Mouse (Mus musculus) mammary gland, adult 2 months (tissue): Measurements from ENCODE around the gene Peli2. TPM values are rescaled to one million over a fixed set of nuclear protein-coding genes. Genes with fewer than 3 reads are reported as not detected.

Experiments used
- polyA plus RNA-seq: library from polyadenylated mRNA; depleted of rRNA; stranded (reverse); fragments of >200 nt; gene quantifications from 2 replicates; pipeline ENCODE4 v1.2.3, GENCODE M21; 2012; ENCODE audit warnings: low replicate concordance; rRNA removed

Gene Peli2
- 18.2 and 39.5 TPM in 2 replicates for polyA plus RNA-seq

DNA sequence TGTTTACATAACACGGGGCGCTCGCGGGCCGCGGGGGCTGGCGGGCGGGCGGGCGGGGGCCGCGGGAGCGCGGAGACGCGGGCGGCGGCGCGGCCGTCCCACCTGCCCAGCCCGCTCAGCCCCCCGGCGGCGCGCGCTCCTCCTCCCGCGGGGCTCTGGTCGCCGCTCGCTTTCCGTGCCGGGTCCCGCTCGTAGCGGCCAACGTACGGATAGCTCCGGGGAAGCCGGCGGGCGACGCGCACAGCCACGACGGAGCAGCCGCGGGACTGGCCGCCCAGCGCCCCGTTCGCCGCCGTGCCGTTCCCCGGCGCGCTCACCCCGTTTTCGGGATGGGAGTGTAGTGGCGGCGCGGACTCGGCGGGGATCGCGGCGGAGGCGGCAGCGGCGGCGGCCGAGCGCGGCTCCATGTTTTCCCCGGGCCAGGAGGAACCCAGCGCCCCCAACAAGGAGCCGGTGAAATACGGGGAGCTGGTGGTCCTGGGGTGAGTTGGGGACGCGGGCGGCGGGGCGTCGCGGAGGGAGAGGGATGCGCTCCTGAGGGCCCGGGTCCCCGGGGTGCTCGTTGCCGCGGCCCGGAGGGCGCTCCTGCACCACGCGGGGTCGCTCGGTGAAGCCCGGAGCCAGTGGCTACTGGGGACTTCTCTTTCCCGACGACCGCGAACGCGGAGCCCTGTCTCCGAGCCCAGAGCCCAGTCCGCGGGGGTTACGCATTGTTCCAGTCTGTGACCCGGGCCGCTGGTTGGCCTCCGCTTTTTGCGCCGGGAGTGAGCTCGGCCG lies at the start of gene Peli2:
Gene Peli2, plus strand, starts transcription at position 72 of the 777 bp plus-strand sequence.

